Mouse (Mus musculus) small intestine, adult 2 months (tissue): Measurements from ENCODE around the gene Nrbf2. TPM values are rescaled to one million over a fixed set of nuclear protein-coding genes. Genes with fewer than 3 reads are reported as not detected.
A peak's percentile ranks its signal among the peaks of the same experiment; 100 is the strongest.

ENCODE experiments used
- H3K27ac ChIP-seq: fragments of 200-500 bp; 2 replicates; pipeline ENCODE4 v1.5.1; 2012; ENCODE audit warnings: low read depth, low read length, control low read depth, inconsistent platforms; ENCODE audit not compliant: insufficient read depth
- H3K27me3 ChIP-seq: fragments of 200-500 bp; 2 replicates; pipeline ENCODE4 v1.6.1; 2012; ENCODE audit warnings: mild to moderate bottlenecking, moderate library complexity, low read length, inconsistent platforms; ENCODE audit not compliant: control insufficient read depth, insufficient read depth
- H3K36me3 ChIP-seq: fragments of 200-500 bp; 2 replicates; pipeline ENCODE4 v1.6.1; 2012; ENCODE audit warnings: mild to moderate bottlenecking, low read length, control low read depth, inconsistent platforms; ENCODE audit not compliant: control insufficient read depth, insufficient read depth
- H3K4me1 ChIP-seq: fragments of 200-500 bp; 2 replicates; pipeline ENCODE4 v1.6.1; 2012; ENCODE audit warnings: low read length, inconsistent platforms, mixed read lengths; ENCODE audit not compliant: control insufficient read depth, insufficient read depth, insufficient read length
- H3K4me3 ChIP-seq: fragments of 200-500 bp; 2 replicates; pipeline ENCODE4 v1.5.1; 2012; ENCODE audit warnings: low read depth, mild to moderate bottlenecking, control low read depth, inconsistent platforms, low read length, moderate library complexity
- CTCF ChIP-seq: fragments of 200-500 bp; IDR thresholded peaks from 2 replicates; pipeline ENCODE4 v1.5.1; 2012; ENCODE audit warnings: low read depth, mild to moderate bottlenecking, control low read depth, inconsistent platforms, low read length, moderate library complexity, mixed read lengths; ENCODE audit not compliant: insufficient replicate concordance, insufficient read length; ENCODE audit errors: extremely low read depth
- POLR2A ChIP-seq: fragments of 200-500 bp; IDR thresholded peaks from 2 replicates; pipeline ENCODE4 v1.6.1; 2012; ENCODE audit warnings: low read depth, mild to moderate bottlenecking, control low read depth, inconsistent platforms, low read length, moderate library complexity
- WGBS: fragments of 180-500 bp; shearing (Covaris S2); methylation state at CpG from one replicate; pipeline ENCODE4 v1.1.7; 2018; 5-methylcytosine and 5-hydroxymethylcytosine counted together
- polyA plus RNA-seq: library from polyadenylated mRNA; depleted of rRNA; stranded (reverse); fragments of >200 nt; gene quantifications from 2 replicates; pipeline ENCODE4 v1.2.3, GENCODE M21; 2012

Nrbf2 gene
- polyA plus RNA-seq, 1 experiment = 9.0 TPM

DNA sequence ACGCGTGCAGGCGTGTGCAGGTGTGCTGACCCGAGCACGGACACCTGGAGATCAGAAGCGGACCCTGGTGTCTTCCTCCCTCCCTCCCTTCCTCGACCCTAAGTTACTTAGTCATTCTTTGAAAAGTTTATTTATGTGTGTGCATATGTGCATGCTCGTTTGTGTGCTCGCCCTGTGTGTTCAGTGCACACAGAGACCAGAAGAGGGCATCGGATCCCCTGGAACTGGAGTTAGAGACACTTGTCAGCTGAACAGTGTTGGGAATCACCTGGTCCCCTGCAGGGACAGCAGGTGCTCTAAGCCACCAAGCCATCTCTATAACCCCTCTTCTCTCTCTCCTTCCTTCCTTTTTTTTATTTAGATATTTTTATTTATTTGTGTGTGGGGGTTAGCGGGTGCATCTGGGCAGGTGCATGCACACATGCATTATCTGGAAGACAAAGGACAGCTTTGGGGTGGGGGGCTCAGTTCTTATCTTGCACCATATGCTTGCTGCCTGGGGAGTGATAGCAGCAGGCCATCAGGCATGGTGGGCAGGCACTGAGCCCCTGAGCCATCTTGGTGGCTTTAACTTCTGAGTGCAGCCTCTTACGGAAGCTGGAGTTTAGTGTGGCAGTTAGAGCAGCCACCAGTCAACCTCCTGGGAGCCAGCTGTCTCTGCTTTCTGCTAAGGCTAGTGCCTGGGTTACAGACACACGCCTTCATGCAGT is 34.1 kb upstream of the Nrbf2 start:
- 80% methylated on average over 13 of the region's 13 CpGs for WGBS

GRCm38 (mm10) chr10:67317931-67318460 is 32.9 kb upstream of the Nrbf2 start:
- 4% methylated on average over 20 of the region's 20 CpGs for WGBS
- Histone ChIP-seq H3K27ac (no peak overlapping the region), H3K36me3 (no peaks in the 10 kb centered on the region), H3K27me3 (no peaks in the 10 kb centered on the region), H3K4me1 (no peaks in the 10 kb centered on the region), H3K4me3 (peak overlapping the region; percentile 26; the same call in 1 of the 2 replicates)
- no peak for TF ChIP-seq CTCF

More for the DNA sequence above, 34.1 kb upstream of the Nrbf2 start:
- Histone ChIP-seq H3K27ac (no peak overlapping the region), H3K4me3 (no peak overlapping the region), H3K27me3 (no peaks in the 10 kb centered on the region), H3K4me1 (no peaks in the 10 kb centered on the region), H3K36me3 (no peaks in the 10 kb centered on the region)
- TF ChIP-seq POLR2A (no peak), CTCF (no peak)

DNA sequence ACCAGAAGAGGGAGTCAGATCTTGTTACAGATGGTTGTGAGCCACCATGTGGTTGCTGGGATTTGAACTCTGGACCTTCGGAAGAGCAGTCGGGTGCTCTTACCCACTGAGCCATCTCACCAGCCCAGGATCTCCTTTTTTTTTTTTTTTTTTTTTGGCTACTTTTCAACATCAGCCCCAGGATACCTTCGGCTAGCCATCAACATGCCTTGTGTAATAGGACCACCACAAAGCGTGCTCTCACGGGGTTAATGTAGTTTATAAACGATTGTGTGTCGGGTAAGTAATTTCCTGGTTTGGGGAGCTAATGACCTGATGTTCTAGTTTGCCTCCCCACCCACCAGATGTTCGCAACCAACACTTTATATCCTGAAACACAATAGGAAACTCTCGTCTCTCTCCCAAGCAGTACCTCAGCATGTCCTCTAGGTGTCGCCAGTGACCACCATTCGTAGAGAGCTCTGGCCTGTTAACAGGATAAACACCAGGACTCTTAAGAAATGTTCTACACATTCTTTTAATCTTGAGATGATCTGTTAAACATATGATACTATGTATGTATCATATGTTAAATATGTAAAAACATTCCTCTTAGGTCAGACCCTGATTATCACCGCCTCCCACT is 29.8 kb upstream of the Nrbf2 start:
- 18% methylated on average over 12 of the region's 12 CpGs for WGBS
- no peaks in the 10 kb centered on the region for H3K36me3 ChIP-seq
- no peaks in the 10 kb centered on the region for H3K4me1 ChIP-seq
- TF ChIP-seq CTCF = peak; percentile 65; the same call in 1 of the 2 replicates
- TF ChIP-seq POLR2A = no peak
- H3K27me3 ChIP-seq = no peaks in the 10 kb centered on the region
- H3K4me3 ChIP-seq = no peak overlapping the region
- H3K27ac ChIP-seq = no peak overlapping the region

DNA sequence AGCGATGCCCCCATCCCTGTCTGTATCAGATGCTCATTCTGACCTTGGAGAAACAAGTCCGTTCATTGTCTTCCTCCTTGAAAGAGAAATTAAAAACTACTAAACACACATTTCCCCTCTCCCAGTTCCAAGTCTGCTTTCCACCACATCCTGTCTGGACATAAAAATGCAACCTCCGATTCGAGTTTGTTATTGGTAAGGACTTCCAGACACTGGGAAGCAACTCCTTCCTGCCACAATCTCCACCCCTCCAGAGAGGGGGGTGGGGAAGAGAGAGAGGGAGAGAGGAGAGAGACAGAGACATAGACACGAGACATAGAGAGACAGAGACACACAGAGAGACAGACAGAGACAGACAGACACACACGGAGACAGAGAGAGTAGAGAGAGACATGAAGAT is 27.4 kb upstream of the Nrbf2 start:
- Histone ChIP-seq H3K36me3 (no peaks in the 10 kb centered on the region), H3K27me3 (no peaks in the 10 kb centered on the region), H3K4me3 (no peak overlapping the region), H3K27ac (no peak overlapping the region), H3K4me1 (no peaks in the 10 kb centered on the region)
- WGBS = 53% methylated on average over 6 of the region's 6 CpGs
- TF ChIP-seq CTCF (no peak), POLR2A (no peak)

- Histone ChIP-seq H3K4me3 (no peak overlapping the region), H3K36me3 (no peaks in the 10 kb centered on the region), H3K4me1 (no peaks in the 10 kb centered on the region), H3K27ac (no peak overlapping the region), H3K27me3 (no peaks in the 10 kb centered on the region)
- TF ChIP-seq CTCF = peak; percentile 76; the same call in 1 of the 2 replicates
- TF ChIP-seq POLR2A = no peak
- 23% methylated on average over 9 of the region's 9 CpGs for WGBS
These were observed 26.3 kb upstream of the Nrbf2 start for GRCm38 (mm10) chr10:67311277-67311959.

- H3K4me1 ChIP-seq = no peaks in the 10 kb centered on the region
- H3K27me3 ChIP-seq = no peaks in the 10 kb centered on the region
- no peak for TF ChIP-seq CTCF
- TF ChIP-seq POLR2A = no peak
- H3K27ac ChIP-seq = no peak overlapping the region
- WGBS = 65% methylated on average over 7 of the region's 7 CpGs
- H3K4me3 ChIP-seq = no peak overlapping the region
- H3K36me3 ChIP-seq = no peaks in the 10 kb centered on the region
These were observed 24.5 kb upstream of the Nrbf2 start for GRCm38 (mm10) chr10:67309483-67310138.
